Mouse (Mus musculus): Measurements from ENCODE around the gene Tmc4. TPM values are rescaled to one million over a fixed set of nuclear protein-coding genes. Genes with fewer than 3 reads are reported as not detected.

Gene Tmc4
- polyA plus RNA-seq, 1 experiment = 1.8 TPM

DNA sequence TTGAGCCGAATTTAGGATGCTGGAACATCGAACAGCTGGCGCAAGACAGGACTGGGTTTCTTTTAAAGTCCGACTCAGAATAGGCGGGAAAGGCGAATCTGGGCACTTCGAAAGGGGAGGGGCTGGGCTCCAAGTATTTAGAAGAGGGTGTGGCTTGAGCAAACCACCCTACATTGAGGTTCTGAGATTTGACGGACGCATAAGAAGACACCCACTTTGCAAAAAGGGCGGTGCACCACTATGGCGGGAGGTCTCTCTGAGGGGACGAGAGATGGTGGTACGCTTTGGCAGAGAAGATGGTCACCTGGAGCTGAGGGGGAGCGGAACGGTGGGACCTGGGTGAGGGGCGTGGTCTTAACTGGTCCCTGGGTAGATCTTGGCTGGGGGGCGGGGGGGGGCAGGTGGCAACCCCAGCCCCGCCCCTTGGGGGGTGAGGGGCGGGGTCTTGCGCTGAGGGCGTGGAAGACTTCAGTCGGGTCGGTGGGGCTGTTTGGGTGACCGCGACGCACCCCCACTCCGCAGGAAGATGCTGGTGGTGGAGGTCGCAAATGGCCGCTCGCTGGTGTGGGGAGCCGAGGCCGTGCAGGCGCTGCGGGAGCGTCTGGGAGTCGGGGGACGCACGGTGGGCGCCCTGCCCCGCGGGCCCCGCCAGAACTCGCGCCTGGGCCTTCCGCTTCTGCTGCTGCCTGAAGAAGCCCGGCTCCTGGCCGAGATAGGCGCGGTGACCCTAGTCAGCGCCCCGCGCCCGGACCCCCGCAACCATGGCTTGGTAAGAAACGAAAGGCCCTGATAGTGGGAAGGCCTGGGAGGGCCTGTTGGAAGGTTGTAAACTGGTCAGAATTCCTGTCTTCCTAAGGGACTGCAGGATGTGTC is 17.0 kb upstream of the Tmc4 start:
- Histone ChIP-seq H3K4me3 (ENCODE audit: insufficient read depth, poor library complexity, severe bottlenecking) (peak overlapping the region; percentile 50), H3K79me3 (ENCODE audit: low read depth) (peaks cover 15% of the 10 kb centered on the region), H3K79me2 (ENCODE audit: control insufficient read depth, insufficient read depth) (peaks cover 36% of the 10 kb centered on the region), H3K36me3 (ENCODE audit: control insufficient read depth, insufficient read depth) (peaks cover 23% of the 10 kb centered on the region), H3ac (ENCODE audit: control insufficient read depth, insufficient read length, low read depth) (peak overlapping the region; percentile 78), H3K27me3 (ENCODE audit: control insufficient read depth, insufficient read depth, insufficient read length) (no peaks in the 10 kb centered on the region)
- TF ChIP-seq CEBPB (IDR thresholded peaks at IDR 0.05; ENCODE audit: low read depth) (no peak), CTCF (IDR thresholded peaks at IDR 0.05; ENCODE audit: control insufficient read depth, insufficient read depth, insufficient read length) (no peak), USF1 (IDR thresholded peaks at IDR 0.05; ENCODE audit: low read depth) (no peak), FOSL1 (IDR thresholded peaks at IDR 0.05; ENCODE audit: insufficient read depth, low read length, poor library complexity, severe bottlenecking) (no peak), MYOG (IDR thresholded peaks at IDR 0.05; ENCODE audit: control insufficient read depth, extremely low read depth, insufficient read length) (no peak), MAX (IDR thresholded peaks at IDR 0.05) (no peak), MYOD1 (IDR thresholded peaks at IDR 0.05; ENCODE audit: control insufficient read depth, insufficient read length, low read depth) (no peak)

DNA sequence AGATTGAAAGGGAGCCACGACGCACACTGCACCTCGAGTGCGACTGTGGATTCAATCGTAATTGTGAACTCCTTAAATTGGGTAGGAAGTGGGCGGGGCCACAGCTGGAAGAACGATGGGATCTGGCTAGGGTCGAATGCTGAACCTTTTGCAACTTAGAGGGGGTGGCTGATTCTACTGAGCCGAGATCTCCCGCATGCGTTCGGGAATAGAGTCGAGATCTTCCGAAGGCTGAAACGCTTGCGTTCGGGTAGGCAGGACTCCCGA is 16.4 kb upstream of the Tmc4 start:
- Histone ChIP-seq H3K4me3 (ENCODE audit: insufficient read depth, poor library complexity, severe bottlenecking) (peak overlapping the region; percentile 50), H3K79me2 (ENCODE audit: control insufficient read depth, insufficient read depth) (peaks cover 36% of the 10 kb centered on the region), H3ac (ENCODE audit: control insufficient read depth, insufficient read length, low read depth) (peak overlapping the region; percentile 70), H3K27me3 (ENCODE audit: control insufficient read depth, insufficient read depth, insufficient read length) (no peaks in the 10 kb centered on the region), H3K79me3 (ENCODE audit: low read depth) (peaks cover 15% of the 10 kb centered on the region), H3K36me3 (ENCODE audit: control insufficient read depth, insufficient read depth) (peaks cover 23% of the 10 kb centered on the region)
- TF ChIP-seq USF1 (IDR thresholded peaks at IDR 0.05; ENCODE audit: low read depth) (no peak), MYOD1 (IDR thresholded peaks at IDR 0.05; ENCODE audit: control insufficient read depth, insufficient read length, low read depth) (no peak), FOSL1 (IDR thresholded peaks at IDR 0.05; ENCODE audit: insufficient read depth, low read length, poor library complexity, severe bottlenecking) (no peak), CEBPB (IDR thresholded peaks at IDR 0.05; ENCODE audit: low read depth) (no peak), CTCF (IDR thresholded peaks at IDR 0.05; ENCODE audit: control insufficient read depth, insufficient read depth, insufficient read length) (no peak), MAX (IDR thresholded peaks at IDR 0.05) (no peak), MYOG (IDR thresholded peaks at IDR 0.05; ENCODE audit: control insufficient read depth, extremely low read depth, insufficient read length) (no peak)

DNA sequence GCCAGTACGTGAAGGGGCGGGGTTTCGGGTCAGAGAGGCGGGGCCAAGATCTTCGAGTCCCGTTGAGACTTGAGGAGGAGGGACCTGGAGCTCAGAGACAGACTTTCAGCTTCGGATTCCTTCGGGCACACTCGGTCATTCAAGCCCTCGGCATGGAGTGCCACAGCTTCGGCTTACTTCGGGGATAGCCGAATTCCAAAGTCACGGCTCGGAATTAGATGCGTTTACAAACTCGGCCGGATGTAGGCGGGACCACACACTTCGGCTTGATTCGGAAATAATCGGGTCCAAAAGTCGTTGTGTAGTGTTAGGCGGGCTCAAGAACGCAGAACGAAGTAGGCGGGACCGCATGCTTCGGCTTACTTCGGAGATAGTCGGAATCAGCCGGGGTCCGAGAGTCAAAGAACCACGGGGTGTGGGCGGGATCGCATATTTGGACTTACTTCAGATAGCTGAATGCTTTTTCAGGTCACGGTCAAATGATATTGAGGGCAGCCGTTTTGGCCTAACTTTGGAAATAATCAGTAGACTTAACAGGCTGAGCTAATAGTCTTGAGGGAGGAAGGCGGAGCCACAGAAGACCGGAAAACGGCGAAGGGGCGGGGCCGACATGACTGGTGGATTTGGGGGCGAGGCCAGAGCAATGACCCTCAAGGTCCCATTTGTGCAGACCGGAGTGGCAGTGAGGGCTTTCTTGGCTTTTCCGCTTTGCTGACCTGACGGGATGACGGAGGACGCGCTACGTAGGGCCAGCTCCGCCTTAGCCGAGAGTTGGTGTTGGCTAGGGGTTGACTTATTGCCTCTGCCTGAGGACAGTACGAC is 15.8 kb upstream of the Tmc4 start, which contains the start of gene Mboat7:
Gene Mboat7, minus strand, starts transcription at position 537 of the 822 bp plus-strand sequence.
- Histone ChIP-seq H3K79me3 (ENCODE audit: low read depth) (peaks cover 15% of the 10 kb centered on the region), H3ac (ENCODE audit: control insufficient read depth, insufficient read length, low read depth) (peak within 1 kb of the TSS; percentile 78), H3K27me3 (ENCODE audit: control insufficient read depth, insufficient read depth, insufficient read length) (no peaks in the 10 kb centered on the region), H3K79me2 (ENCODE audit: control insufficient read depth, insufficient read depth) (peaks cover 36% of the 10 kb centered on the region), H3K4me3 (ENCODE audit: insufficient read depth, poor library complexity, severe bottlenecking) (peak within 1 kb of the TSS; percentile 50), H3K36me3 (ENCODE audit: control insufficient read depth, insufficient read depth) (peaks cover 23% of the 10 kb centered on the region)
- TF ChIP-seq CTCF (IDR thresholded peaks at IDR 0.05; ENCODE audit: control insufficient read depth, insufficient read depth, insufficient read length) (no peak), MAX (IDR thresholded peaks at IDR 0.05) (peak; percentile 22), MYOD1 (IDR thresholded peaks at IDR 0.05; ENCODE audit: control insufficient read depth, insufficient read length, low read depth) (no peak), USF1 (IDR thresholded peaks at IDR 0.05; ENCODE audit: low read depth) (no peak), CEBPB (IDR thresholded peaks at IDR 0.05; ENCODE audit: low read depth) (no peak), MYOG (IDR thresholded peaks at IDR 0.05; ENCODE audit: control insufficient read depth, extremely low read depth, insufficient read length) (no peak)

DNA sequence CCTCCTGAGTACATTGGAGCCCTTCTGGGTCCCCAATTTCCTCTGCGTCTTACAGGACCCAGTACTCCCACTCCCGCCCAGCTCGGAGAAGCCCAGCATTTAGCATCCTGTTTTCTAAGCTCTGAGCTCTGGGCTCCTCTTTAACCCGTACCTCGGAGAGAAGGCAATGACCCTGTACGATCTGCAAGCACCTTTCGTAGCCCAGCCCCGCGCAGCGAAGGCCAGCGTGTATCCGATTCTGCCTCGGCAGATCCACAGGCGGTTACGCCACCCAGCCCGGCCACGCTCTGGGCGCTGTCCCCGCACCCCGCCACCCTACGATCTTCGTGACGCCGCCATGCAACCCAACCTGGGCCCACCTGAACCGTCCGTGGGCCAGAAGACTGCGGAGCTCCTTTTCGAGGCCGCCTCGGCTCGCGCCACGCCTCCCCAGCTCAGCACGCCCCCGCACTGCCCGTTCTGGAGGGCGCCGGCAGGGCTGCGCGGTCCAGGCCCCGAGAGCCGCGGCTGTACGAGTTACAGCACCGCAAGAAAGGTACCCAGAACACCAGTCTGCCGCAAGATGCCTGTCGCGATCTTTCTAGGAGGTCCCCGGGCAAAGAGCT is 15.1 kb upstream of the Tmc4 start, which contains the start of gene Tsen34:
Gene Tsen34, plus strand, starts transcription at position 482 of the 605 bp plus-strand sequence.
- peaks cover 21% of the 10 kb centered on the region for H3K36me3 ChIP-seq (ENCODE audit: control insufficient read depth, insufficient read depth)
- H3K79me3 ChIP-seq (ENCODE audit: low read depth) = peaks cover 15% of the 10 kb centered on the region
- no peaks in the 10 kb centered on the region for H3K27me3 ChIP-seq (ENCODE audit: control insufficient read depth, insufficient read depth, insufficient read length)
- H3K79me2 ChIP-seq (ENCODE audit: control insufficient read depth, insufficient read depth) = peaks cover 36% of the 10 kb centered on the region
- no peak for TF ChIP-seq FOSL1 (IDR thresholded peaks at IDR 0.05; ENCODE audit: insufficient read depth, low read length, poor library complexity, severe bottlenecking)
- no peak for TF ChIP-seq MYOG (IDR thresholded peaks at IDR 0.05; ENCODE audit: control insufficient read depth, extremely low read depth, insufficient read length)
- no peak for TF ChIP-seq CEBPB (IDR thresholded peaks at IDR 0.05; ENCODE audit: low read depth)
- H3ac ChIP-seq (ENCODE audit: control insufficient read depth, insufficient read length, low read depth) = peak within 1 kb of the TSS; percentile 70
- peak within 1 kb of the TSS; percentile 50 for H3K4me3 ChIP-seq (ENCODE audit: insufficient read depth, poor library complexity, severe bottlenecking)

DNA sequence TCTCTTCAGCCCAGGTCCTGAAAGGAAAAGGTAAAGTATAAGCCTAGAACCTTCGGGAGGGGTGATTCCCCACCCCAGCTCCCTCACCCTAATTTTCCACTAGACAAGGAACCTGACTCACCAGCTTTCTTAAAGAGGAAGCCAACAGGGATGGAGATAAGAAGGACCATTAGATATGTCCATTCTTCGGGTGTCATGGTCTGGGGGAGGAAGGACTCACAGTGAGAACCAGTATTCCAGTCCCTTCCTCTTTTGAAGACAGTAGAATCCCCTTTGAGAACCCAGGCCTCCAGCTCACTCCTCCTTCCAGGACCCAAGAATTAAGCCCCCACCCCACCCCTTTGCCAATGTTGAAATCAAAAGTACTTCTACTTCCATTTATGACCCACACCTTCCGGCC is 14.6 kb upstream of the Tmc4 start:
- Histone ChIP-seq H3K79me2 (ENCODE audit: control insufficient read depth, insufficient read depth) (peaks cover 36% of the 10 kb centered on the region), H3K79me3 (ENCODE audit: low read depth) (peaks cover 15% of the 10 kb centered on the region), H3ac (ENCODE audit: control insufficient read depth, insufficient read length, low read depth) (peak overlapping the region; percentile 52), H3K36me3 (ENCODE audit: control insufficient read depth, insufficient read depth) (peaks cover 15% of the 10 kb centered on the region), H3K4me3 (ENCODE audit: insufficient read depth, poor library complexity, severe bottlenecking) (peak overlapping the region; percentile 50), H3K27me3 (ENCODE audit: control insufficient read depth, insufficient read depth, insufficient read length) (no peaks in the 10 kb centered on the region)
- no peak for TF ChIP-seq CTCF (IDR thresholded peaks at IDR 0.05; ENCODE audit: control insufficient read depth, insufficient read depth, insufficient read length)
- TF ChIP-seq FOSL1 (IDR thresholded peaks at IDR 0.05; ENCODE audit: insufficient read depth, low read length, poor library complexity, severe bottlenecking) = no peak
